Mouse (Mus musculus) stomach, postnatal 0 days (tissue): ENCODE results near the gene Radil.

Source experiments
- CTCF ChIP-seq: IDR thresholded peaks from 2 replicates; pipeline ENCODE4 v1.5.1; 2016; ENCODE audit warnings: antibody characterized with exemption, low read depth, mild to moderate bottlenecking, moderate library complexity
- EP300 ChIP-seq: optimal IDR thresholded peaks from 2 replicates; pipeline ENCODE3; 2016; ENCODE audit warnings: antibody characterized with exemption

- TF ChIP-seq EP300 (no peak), CTCF (peak; percentile 99)
Measured at GRCm38 (mm10) chr5:142448076-142448475, 102.8 kb downstream of the Radil start.
